Mouse (Mus musculus): Measurements from ENCODE around the gene Hao1. TPM values are rescaled to one million over a fixed set of nuclear protein-coding genes. Genes with fewer than 3 reads are reported as not detected.

Gene Hao1
- polyA plus RNA-seq, 1 experiment, result not detected

GRCm38 (mm10) chr2:134481174-134481573 is 73.0 kb downstream of the Hao1 start:
- TF ChIP-seq CTCF (IDR thresholded peaks at IDR 0.05; ENCODE audit: low read depth, low read length) (no peak), POLR2A (IDR thresholded peaks at IDR 0.05; ENCODE audit: borderline replicate concordance, low read depth, low read length) (no peak)
- no peak overlapping the region for H3K27ac ChIP-seq (ENCODE audit: insufficient read depth, low read depth, low read length)
- H3K4me3 ChIP-seq (ENCODE audit: insufficient read depth, low read length), result no peak overlapping the region
- no peaks in the 10 kb centered on the region for H3K4me1 ChIP-seq (ENCODE audit: control insufficient read depth, insufficient read depth, low read length)

GRCm38 (mm10) chr2:134465132-134465531 is 89.0 kb downstream of the Hao1 start:
- TF ChIP-seq POLR2A (IDR thresholded peaks at IDR 0.05; ENCODE audit: borderline replicate concordance, low read depth, low read length), result no peak
- no peak for TF ChIP-seq CTCF (IDR thresholded peaks at IDR 0.05; ENCODE audit: low read depth, low read length)
- H3K27ac ChIP-seq (ENCODE audit: insufficient read depth, low read depth, low read length), result no peak overlapping the region
- H3K4me3 ChIP-seq (ENCODE audit: insufficient read depth, low read length), result no peak overlapping the region
- no peaks in the 10 kb centered on the region for H3K4me1 ChIP-seq (ENCODE audit: control insufficient read depth, insufficient read depth, low read length)

- no peaks in the 10 kb centered on the region for H3K4me1 ChIP-seq (ENCODE audit: control insufficient read depth, insufficient read depth, low read length)
- TF ChIP-seq CTCF (IDR thresholded peaks at IDR 0.05; ENCODE audit: low read depth, low read length) (no peak), POLR2A (IDR thresholded peaks at IDR 0.05; ENCODE audit: borderline replicate concordance, low read depth, low read length) (no peak)
- no peak overlapping the region for H3K27ac ChIP-seq (ENCODE audit: insufficient read depth, low read depth, low read length)
- H3K4me3 ChIP-seq (ENCODE audit: insufficient read depth, low read length), result no peak overlapping the region
Observed at GRCm38 (mm10) chr2:134462321-134462720, 91.8 kb downstream of the Hao1 start.

- Histone ChIP-seq H3K27ac (ENCODE audit: insufficient read depth, low read depth, low read length) (no peak overlapping the region), H3K4me3 (ENCODE audit: insufficient read depth, low read length) (no peak overlapping the region), H3K4me1 (ENCODE audit: control insufficient read depth, insufficient read depth, low read length) (no peaks in the 10 kb centered on the region)
- TF ChIP-seq CTCF (IDR thresholded peaks at IDR 0.05; ENCODE audit: low read depth, low read length), result no peak
- TF ChIP-seq POLR2A (IDR thresholded peaks at IDR 0.05; ENCODE audit: borderline replicate concordance, low read depth, low read length), result no peak
Observed at GRCm38 (mm10) chr2:134460831-134461230, 93.3 kb downstream of the Hao1 start.

GRCm38 (mm10) chr2:134456065-134456505 is 98.1 kb downstream of the Hao1 start:
- Histone ChIP-seq H3K4me1 (ENCODE audit: control insufficient read depth, insufficient read depth, low read length) (no peaks in the 10 kb centered on the region), H3K27ac (ENCODE audit: insufficient read depth, low read depth, low read length) (no peak overlapping the region), H3K4me3 (ENCODE audit: insufficient read depth, low read length) (no peak overlapping the region)
- TF ChIP-seq CTCF (IDR thresholded peaks at IDR 0.05; ENCODE audit: low read depth, low read length) (no peak), POLR2A (IDR thresholded peaks at IDR 0.05; ENCODE audit: borderline replicate concordance, low read depth, low read length) (no peak)

- no peak for TF ChIP-seq CTCF (IDR thresholded peaks at IDR 0.05; ENCODE audit: low read depth, low read length)
- no peak for TF ChIP-seq POLR2A (IDR thresholded peaks at IDR 0.05; ENCODE audit: borderline replicate concordance, low read depth, low read length)
- Histone ChIP-seq H3K4me3 (ENCODE audit: insufficient read depth, low read length) (no peak overlapping the region), H3K4me1 (ENCODE audit: control insufficient read depth, insufficient read depth, low read length) (no peaks in the 10 kb centered on the region), H3K27ac (ENCODE audit: insufficient read depth, low read depth, low read length) (no peak overlapping the region)
Observed at GRCm38 (mm10) chr2:134452748-134453147, 101.4 kb downstream of the Hao1 start.

- Histone ChIP-seq H3K4me3 (ENCODE audit: insufficient read depth, low read length) (no peak overlapping the region), H3K27ac (ENCODE audit: insufficient read depth, low read depth, low read length) (no peak overlapping the region), H3K4me1 (ENCODE audit: control insufficient read depth, insufficient read depth, low read length) (no peaks in the 10 kb centered on the region)
- TF ChIP-seq CTCF (IDR thresholded peaks at IDR 0.05; ENCODE audit: low read depth, low read length), result no peak
- TF ChIP-seq POLR2A (IDR thresholded peaks at IDR 0.05; ENCODE audit: borderline replicate concordance, low read depth, low read length), result no peak
Observed at GRCm38 (mm10) chr2:134450976-134451375, 103.2 kb downstream of the Hao1 start.

Other genes starting within 250 kb of the Hao1 start
- 19.3 and 19.4 TPM in 2 replicates for gene Tmx4, start 89.8 kb upstream of the Hao1 start, polyA plus RNA-seq (2012; ENCODE audit: insufficient read depth, insufficient read length, missing spikeins)
- gene Plcb1, start 231.7 kb upstream of the Hao1 start, polyA plus RNA-seq (2012; ENCODE audit: insufficient read depth, insufficient read length, missing spikeins), result 0.11 TPM in 1 of 2 replicates, not detected in the other